Mouse (Mus musculus) C2C12 (cell line): ENCODE results near the gene Krt12.

Source experiments
- CTCF ChIP-seq: IDR thresholded peaks from one replicate; pipeline ENCODE4 v1.5.1; 2011; ENCODE audit not compliant: control insufficient read depth, insufficient read depth, insufficient read length
- MAX ChIP-seq: IDR thresholded peaks from one replicate; pipeline ENCODE4 v1.6.1; 2011; ENCODE audit warnings: mild to moderate bottlenecking, control low read depth
- MYOD1 ChIP-seq: IDR thresholded peaks from one replicate; pipeline ENCODE4 v1.6.1; 2011; ENCODE audit warnings: low read depth; ENCODE audit not compliant: control insufficient read depth, insufficient read length
- USF1 ChIP-seq: IDR thresholded peaks from one replicate; pipeline ENCODE4 v1.6.1; 2011; ENCODE audit warnings: low read depth, mild to moderate bottlenecking, control low read depth, moderate library complexity

DNA sequence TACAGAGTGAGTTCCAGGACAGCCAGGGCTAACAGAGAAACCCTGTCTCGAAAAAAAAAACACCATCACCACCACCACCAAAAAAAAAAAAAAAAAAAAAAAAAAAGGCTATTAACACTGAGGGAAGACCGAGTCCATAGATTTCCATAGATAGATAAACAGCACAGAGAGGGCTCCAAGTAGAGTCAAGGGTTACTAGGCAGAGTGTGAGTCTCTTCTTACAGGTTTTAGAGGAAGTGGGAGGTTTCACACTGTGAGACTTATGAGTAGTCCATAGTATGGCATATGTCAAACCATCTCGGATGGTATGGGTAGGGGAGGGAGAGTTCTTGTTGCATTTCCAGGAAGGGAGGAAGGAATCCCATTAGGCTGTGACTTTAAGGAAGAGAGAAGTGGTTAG lies 24.0 kb downstream of the Krt12 start:
- TF ChIP-seq CTCF (no peak), MAX (no peak), MYOD1 (no peak), USF1 (no peak)
